Mouse (Mus musculus): ENCODE results near the gene Ccdc85a. TPM values are rescaled to one million over a fixed set of nuclear protein-coding genes. Genes with fewer than 3 reads are reported as not detected.

Gene Ccdc85a
- 100 to 1,000 TPM; 109 to 131 (median 125) TPM for total RNA-seq (2022)

GRCm38 (mm10) chr11:28583911-28584434 is at the start of gene Ccdc85a:
Gene Ccdc85a (minus strand): TSS chr11:28584324.
- DNase-seq (ENCODE audit: low spot score in 2 of 2): peak; percentile 88 to 94

DNA sequence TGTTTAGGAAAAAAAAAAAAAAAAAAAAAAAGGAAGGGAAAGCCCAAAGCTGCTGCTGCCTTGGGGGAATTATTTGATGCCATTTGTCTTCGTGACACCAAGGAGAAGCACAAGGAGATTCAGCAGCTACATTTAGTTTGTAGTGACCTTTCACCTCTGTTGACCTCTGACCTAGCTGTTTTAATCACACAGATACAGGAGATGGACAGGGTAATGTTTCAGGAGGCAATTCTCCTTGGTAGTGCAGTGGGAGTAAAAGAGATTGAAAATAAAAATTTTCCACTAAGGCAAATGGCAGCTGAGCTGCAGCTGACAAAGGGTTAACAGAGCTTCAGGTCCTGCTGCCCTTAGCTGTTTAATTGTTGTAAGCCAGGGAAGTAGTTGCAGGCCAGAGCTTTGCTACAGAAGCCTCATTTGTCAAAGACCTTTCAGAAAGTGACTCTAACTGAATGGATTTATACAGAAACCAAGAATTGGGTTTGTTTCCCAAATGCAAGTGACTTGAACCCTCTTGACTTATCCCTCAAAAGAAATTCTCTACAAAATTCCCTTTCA is 49.5 kb upstream of the Ccdc85a start:
- no peak for DNase-seq (ENCODE audit: low spot score in 2 of 2)

- DNase-seq (ENCODE audit: low spot score in 2 of 2): no peak
Measured at GRCm38 (mm10) chr11:28633093-28633492, 49.0 kb upstream of the Ccdc85a start.

DNA sequence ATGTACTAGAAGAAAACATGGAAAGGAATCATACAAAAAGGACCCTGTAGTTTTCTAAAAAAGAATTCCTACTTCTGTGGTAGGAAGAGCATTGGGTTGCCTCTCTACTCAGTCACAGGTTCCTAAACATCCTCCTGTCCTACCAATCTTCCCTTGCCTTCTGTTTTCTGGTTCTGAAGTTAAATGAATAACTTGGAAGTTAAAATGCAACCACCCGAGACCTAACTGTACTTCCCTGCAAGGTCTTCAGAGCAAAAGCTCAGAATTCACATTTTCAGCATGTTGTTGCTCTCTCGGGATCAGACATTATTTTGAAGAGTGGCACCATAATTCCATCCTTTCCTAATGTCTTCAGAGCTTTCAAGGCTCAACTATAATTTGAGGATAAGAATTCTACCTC is 46.6 kb upstream of the Ccdc85a start:
- DNase-seq (ENCODE audit: low spot score in 2 of 2): no peak

GRCm38 (mm10) chr11:28610781-28611491 is 26.8 kb upstream of the Ccdc85a start:
- no peak for DNase-seq (ENCODE audit: low spot score in 2 of 2)

GRCm38 (mm10) chr11:28583138-28583910 is 800 bp downstream of the Ccdc85a start:
- DNase-seq (ENCODE audit: low spot score in 2 of 2): peak in 1 of 2 experiments; percentile 41

DNA sequence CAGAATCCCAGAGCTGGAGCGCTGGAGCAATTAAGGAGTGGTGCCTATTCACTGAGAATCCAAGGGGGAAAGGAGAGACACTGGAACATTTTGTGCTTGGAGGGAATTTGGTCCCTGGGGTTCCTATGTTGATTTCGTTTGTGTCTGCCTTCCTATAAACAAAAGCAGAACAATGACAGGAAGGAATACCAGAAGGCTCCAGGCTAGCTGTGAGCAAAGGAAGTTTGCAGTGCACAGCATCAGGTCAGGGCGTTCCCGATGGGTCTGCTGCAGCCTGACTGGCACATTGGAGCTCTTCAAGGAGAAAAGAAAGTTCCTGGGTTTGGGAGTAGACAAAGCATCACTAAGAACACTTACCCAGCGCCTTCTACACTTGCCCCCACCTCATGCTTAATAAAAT is 1.9 kb downstream of the Ccdc85a start:
- DNase-seq (ENCODE audit: low spot score in 2 of 2): no peak

GRCm38 (mm10) chr11:28572423-28572822 is 11.7 kb downstream of the Ccdc85a start:
- no peak for DNase-seq (ENCODE audit: low spot score in 2 of 2)

GRCm38 (mm10) chr11:28556420-28556819 is 27.7 kb downstream of the Ccdc85a start:
- peak; percentile 30 to 45 for DNase-seq (ENCODE audit: low spot score in 2 of 2)

- no peak for DNase-seq (ENCODE audit: low spot score in 2 of 2)
Measured at GRCm38 (mm10) chr11:28543429-28543828, 40.7 kb downstream of the Ccdc85a start.

GRCm38 (mm10) chr11:28541307-28541706 is 42.8 kb downstream of the Ccdc85a start:
- DNase-seq (ENCODE audit: low spot score in 2 of 2): no peak

- no peak for DNase-seq (ENCODE audit: low spot score in 2 of 2)
Measured at GRCm38 (mm10) chr11:28533286-28533685, 50.8 kb downstream of the Ccdc85a start.

- no peak for DNase-seq (ENCODE audit: low spot score in 2 of 2)
Measured at GRCm38 (mm10) chr11:28501190-28501589, 82.9 kb downstream of the Ccdc85a start.

GRCm38 (mm10) chr11:28497034-28497433 is 87.1 kb downstream of the Ccdc85a start:
- DNase-seq (ENCODE audit: low spot score in 2 of 2): no peak

- DNase-seq (ENCODE audit: low spot score in 2 of 2): no peak
Measured at GRCm38 (mm10) chr11:28493362-28493761, 90.8 kb downstream of the Ccdc85a start.

DNA sequence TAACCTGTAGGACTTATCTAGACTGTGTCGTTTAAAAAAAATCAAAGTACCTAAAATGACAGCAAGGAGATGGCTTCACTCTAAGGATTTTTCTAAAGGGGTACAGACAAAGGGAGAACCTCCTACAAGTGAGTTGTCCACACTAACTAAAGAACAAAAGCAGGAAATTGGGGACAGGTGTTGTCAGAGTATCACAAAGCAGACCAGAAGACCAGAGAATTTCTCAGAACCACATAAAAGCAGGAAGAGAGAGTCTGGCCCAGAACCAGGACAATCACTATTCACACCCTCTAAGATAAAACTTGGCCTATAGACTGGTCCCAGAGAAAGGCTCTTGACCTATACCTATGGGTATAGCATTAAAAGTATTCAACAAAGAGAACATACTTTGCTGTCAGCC is 92.8 kb downstream of the Ccdc85a start:
- DNase-seq (ENCODE audit: low spot score in 2 of 2): no peak

- no peak for DNase-seq (ENCODE audit: low spot score in 2 of 2)
Measured at GRCm38 (mm10) chr11:28484083-28484729, 99.9 kb downstream of the Ccdc85a start.

DNA sequence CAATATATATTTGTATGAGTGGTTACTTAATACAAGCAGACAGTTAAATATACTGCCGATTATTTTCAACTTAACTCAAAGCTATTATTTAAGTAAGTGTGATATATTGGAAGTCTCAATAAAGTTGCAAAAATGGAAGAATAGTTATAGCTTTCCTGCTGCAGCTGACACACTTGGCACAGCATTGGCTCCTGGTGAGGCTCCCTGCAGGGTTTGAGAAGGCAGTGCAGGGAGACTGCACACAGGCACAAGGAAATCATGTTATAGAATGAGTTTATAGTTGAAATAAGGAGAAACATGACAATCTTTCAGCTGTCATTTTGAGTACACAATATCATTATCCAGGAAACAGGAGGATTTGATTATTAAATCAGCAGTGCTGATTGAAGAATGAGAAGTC is 107.0 kb downstream of the Ccdc85a start:
- no peak for DNase-seq (ENCODE audit: low spot score in 2 of 2)

GRCm38 (mm10) chr11:28465726-28466125 is 118.4 kb downstream of the Ccdc85a start:
- no peak for DNase-seq (ENCODE audit: low spot score in 2 of 2)

- no peak for DNase-seq (ENCODE audit: low spot score in 2 of 2)
Measured at GRCm38 (mm10) chr11:28464926-28465325, 119.2 kb downstream of the Ccdc85a start.

DNA sequence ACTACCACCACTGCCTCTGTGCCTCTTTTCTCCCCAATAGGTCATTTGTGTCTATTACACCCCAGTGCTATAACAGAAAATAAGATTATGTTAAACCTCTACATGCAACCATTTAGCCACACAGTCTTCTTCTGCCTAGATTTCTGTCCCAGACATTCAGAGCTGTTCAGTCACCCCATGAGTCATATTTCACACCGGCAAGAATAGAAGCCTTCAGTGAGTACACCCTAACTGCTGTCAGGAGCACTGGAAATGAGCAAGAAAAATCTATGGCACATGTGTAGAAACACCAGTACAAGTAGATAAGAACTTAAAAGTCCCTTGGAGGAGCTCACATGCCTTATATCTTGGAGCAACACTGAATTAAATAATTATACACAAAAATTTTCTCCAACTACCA is 125.0 kb downstream of the Ccdc85a start:
- no peak for DNase-seq (ENCODE audit: low spot score in 2 of 2)

DNA sequence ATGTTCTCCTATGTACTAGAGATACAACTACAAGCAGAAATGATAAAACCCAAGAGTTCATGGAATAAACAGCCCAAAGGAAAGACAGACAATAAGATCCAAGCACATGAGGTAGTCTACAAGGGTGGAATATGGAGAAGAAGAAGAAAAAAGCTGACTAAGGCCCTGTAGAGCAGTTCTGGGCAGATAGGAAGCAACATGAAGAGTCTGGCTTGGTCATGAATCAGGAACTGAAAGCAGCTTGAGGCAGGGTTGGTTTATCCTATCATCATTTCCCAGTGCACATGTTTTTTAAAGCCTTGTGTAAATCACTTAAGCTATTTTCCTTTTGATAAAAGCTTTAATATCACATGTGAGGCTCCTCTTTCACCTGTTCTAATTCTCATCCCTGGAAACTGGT is 144.2 kb downstream of the Ccdc85a start:
- no peak for DNase-seq (ENCODE audit: low spot score in 2 of 2)
